Mouse (Mus musculus): ENCODE results near the gene Atpif1.

GRCm38 (mm10) chr4:132484820-132485219 is 48.6 kb downstream of the Atpif1 start:
- TF ChIP-seq CTCF (IDR thresholded peaks at IDR 0.05; ENCODE audit: extremely low read depth, insufficient read depth, low read length): no peak
- TF ChIP-seq POLR2A (IDR thresholded peaks at IDR 0.05; ENCODE audit: extremely low read depth, insufficient read depth, low read length): no peak

Data from cortical plate, adult 2 months (tissue).